Mouse (Mus musculus): ENCODE data around the gene Chd1l.

The Chd1l gene

DNA sequence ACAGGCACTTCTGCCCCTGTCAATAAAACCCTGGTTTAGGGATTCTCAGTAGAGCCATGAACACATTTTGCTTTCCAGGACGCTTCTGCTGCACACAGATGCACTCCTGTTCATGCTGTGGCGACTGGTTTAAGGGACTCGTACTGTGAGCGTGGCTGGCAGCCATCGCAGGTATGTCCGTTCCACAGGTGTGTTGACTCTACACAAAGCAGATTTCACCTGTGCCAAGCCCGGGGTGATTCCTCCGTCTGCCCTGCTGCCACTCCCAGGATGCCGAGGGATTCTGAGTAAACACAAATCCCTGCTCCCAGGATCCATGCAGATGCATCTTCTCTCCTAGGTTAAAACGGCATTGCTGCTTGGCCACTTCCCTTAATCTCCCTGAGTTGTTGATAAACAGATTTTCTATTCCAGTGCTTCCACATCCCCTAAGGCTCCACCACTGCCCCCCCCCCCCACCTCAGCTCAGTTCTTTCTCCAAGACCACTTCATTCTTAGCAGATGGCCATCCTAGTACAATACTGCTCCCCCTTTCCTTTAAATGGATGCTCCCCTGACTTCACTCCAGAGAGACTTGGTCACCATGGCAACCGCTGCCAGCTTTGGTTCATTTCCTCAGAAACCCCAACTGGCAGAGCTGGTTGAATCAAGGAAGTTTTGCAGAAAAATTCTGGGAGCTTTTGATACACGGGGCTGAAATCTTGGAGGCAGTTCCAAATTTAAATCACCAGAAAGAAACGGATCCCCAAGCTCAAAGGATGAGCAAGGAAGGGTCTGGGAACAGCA lies 87.9 kb downstream of the Chd1l start:
- no peak for DNase-seq

DNA sequence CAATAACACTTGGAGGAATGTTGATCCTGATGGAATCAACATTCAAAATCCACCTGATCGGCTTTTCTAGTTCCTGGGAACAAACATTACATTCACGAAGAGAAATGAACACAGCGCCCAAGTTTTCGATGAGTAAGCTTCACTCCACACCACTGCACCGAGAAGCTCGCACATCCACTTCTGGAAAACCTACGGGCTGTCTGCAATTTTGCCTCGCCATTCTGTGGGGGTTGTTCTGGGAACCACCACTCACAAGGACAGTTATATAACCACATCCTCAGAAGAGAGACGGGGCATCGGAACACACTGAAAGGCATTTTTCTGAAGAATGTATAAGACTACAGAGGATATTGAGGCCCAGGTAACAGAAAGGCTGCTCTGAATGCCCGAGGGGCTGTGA lies 90.1 kb downstream of the Chd1l start:
- DNase-seq: no peak

DNA sequence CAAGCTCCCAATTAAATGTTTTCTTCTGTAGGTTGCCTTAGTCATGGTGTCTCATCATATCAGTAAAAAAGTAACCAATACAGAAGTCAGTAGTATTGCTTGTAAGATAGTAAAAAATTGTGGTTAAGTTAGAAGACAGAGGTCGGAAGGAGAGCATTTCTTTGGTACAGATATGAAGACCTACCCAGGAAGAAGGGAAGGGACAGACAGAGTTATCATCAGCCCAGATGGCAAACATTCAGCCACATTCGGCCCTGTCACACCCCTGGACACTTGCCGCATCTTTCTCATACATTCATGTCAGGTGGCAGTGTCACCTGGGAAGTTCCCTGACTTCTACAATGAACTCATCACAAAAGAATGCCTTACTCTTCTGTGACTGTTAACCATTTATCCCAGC lies 97.7 kb downstream of the Chd1l start:
- DNase-seq: no peak
